Mouse (Mus musculus): ENCODE measurements around the gene Fbxw13.
"Not testable (repeated sequence)": the region's sequence is repeated elsewhere in the genome, so short reads cannot be mapped to it uniquely, and the experiment has no call there.

Fbxw13 gene

DNA sequence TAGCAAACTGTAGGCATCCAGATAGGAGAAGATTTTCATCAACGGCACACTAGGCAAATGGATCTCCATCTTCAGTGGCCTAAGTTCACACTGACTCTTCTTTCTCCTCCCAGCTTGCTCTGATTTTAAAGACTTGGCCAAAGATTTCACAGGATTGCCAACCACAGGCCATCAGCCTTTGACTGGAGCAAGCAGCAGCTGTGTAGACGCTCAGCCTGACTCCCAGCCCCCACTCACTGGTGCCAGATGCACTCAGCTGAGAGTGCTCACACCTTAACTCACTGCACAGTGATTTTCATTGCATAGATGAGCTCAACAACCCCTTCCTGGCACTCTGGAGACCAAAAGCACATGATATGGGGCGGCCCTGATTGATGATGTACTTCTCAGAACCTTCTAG is at the start of gene Fbxw13:
Fbxw13 (minus strand) TSS at position 101 of the 400 bp plus-strand sequence.
- not testable (repeated sequence) for DNase-seq (ENCODE audit: extremely low spot score, low spot score)

DNA sequence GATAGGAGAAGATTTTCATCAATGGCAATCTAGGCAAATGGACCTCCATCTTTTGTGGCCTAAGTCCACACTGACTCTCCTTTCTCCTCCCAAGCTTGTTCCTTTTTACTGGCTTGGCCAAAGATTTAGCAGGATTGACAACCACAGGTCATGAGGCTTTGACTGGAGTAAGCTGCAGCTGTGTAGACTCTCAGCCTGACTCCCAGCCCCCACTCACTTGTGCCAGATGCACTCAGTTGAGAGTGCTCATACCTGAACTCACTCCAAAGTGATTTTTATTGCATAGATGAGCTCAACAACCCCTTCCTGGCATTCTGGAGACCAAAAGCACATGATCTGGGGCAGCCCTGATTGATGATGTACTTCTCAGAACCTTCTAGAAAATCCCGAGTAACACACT is 38.9 kb upstream of the Fbxw13 start, which contains the start of gene Fbxw20:
Fbxw20 (minus strand) TSS at position 101 of the 400 bp plus-strand sequence.
- no peak for DNase-seq (ENCODE audit: extremely low spot score, low spot score)

DNA sequence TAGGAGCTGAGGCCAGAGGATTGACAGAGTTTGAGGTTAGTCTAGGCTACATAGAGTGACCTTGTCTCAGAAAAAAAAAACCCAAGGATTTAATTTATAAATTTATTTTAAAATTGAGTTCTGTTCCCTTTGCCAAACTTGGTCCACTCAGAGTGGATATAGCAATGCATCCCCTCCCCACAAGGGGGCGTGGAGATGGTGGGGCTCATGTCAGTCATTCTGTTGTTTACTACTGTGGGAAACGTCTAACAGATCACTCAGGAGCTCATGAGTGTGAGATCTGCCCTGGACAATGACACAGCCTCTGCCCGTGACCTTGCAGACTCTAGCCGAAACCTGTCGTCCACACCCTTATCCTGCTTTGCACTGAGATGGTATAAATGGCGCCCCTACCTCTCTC is 22.7 kb upstream of the Fbxw13 start:
- no peak for DNase-seq (ENCODE audit: extremely low spot score, low spot score)

DNA sequence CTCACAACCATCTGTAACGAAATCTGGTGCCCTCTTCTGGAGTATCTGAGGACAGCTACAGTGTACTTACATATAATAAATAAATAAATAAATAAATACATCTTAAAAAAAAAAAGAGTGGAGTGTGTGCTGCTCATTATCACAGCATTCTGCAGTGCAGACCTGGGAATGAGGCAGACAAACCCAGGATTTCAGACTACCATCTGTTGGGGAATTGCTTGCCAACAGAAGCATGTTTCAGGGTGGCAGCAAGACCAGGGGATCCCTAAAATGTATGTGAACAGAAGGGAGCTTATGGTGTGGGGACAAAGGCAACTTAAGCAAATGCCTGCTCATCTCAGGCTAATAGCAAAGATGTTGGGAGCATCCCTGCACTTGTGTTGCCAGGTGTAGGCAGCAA is 5.6 kb upstream of the Fbxw13 start:
- not testable (repeated sequence) for DNase-seq (ENCODE audit: extremely low spot score, low spot score)

GRCm38 (mm10) chr9:109200349-109200748 is 4.6 kb upstream of the Fbxw13 start:
- DNase-seq (ENCODE audit: extremely low spot score, low spot score), result no peak

DNA sequence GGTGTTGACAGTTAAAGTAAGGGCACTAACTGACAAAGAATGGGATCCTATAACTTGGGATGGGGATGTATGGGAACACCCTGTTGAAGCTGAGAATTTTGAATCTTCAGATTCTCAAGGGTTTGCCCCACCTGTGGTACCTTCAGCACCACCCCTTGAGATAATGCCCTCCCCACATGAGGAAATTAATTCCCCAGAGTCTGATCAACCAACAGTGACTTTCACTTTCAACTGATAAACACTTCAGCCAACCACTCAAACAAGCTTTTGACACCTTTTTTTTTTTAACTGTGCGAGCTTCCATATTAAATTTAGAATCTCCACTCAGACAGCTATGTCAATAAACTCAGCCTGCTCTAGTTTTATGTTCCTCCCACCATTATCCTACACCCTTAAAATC is 3.6 kb upstream of the Fbxw13 start:
- DNase-seq (ENCODE audit: extremely low spot score, low spot score), result no peak

- DNase-seq (ENCODE audit: extremely low spot score, low spot score), result no peak
Observed at GRCm38 (mm10) chr9:109177208-109177607, 18.6 kb downstream of the Fbxw13 start.

DNA sequence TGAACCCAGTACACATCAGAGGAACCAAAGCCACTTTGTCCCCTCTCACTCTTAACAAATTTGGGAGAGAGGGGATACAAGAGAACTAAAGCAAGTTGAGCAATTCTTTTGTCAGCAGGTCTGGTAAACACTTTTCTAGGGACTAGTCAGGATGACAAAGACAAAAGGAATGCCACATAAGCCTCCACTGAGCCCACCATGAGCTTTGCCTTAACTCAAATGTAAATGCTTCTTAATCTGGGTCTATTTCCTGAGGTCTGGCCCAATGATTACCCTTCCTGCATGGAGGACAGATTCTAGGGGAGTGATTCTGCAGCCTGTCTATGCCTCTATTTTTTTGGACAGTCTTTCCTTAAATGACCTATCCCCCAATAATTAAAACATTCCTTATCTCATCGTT is 19.5 kb downstream of the Fbxw13 start:
- no peak for DNase-seq (ENCODE audit: extremely low spot score, low spot score)

DNA sequence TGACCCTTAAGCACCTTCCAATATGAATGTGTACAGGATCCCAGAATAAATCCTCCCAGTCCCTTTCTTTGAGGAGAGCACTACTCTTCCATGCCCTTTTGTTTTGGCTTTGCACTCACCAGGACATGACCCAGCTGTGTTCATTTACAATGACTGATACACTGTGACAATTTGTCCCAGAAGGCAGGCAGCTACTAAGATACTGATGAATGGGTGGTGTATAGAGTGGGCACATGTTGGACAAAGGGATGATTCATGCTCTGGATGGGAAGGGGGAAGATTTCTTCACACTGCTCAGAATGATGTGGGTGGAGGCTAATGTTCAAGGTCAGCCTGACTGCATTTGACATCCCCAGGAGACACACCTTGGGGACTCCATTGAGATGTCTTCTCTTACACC is 28.5 kb downstream of the Fbxw13 start:
- DNase-seq (ENCODE audit: extremely low spot score, low spot score), result no peak

DNA sequence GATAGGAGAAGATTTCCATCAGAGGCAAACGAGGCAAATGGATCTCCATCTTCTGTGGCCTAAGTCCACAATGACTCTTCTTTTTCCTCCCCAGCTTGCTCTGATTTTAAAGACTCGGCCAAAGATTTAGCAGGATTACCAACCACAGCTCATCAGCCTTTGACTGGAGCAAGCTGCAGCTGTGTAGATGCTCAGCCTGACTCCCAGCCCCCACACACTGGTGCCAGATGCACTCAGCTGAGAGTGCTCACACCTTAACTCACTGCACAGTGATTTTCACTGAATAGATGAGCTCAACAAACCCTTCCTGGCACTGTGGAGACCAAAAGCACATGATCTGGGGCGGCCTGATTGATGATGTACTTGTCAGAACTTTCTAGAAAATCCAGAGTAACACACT is 33.8 kb downstream of the Fbxw13 start, which contains the start of gene Fbxw21:
Fbxw21 (minus strand) TSS at position 101 of the 400 bp plus-strand sequence.
- no peak for DNase-seq (ENCODE audit: extremely low spot score, low spot score)

DNA sequence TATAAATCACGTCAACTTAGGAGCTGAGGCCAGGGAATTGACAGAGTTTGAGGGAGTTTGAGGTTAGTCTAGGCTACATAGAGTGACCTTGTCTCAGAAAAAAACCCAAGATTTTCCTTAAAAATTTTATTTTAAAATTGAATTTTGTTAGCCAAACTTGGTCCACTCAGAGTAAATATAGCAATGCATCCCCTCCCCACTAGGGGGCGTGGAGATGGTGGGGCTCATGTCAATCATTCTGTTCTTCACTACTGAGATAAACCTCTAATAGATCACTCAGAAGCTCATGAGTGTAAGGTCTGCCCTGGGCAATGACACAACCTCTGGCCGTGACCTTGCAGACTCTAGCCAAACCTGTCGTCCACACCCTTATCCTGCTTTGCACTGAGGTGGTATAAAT is 55.4 kb downstream of the Fbxw13 start:
- not testable (repeated sequence) for DNase-seq (ENCODE audit: extremely low spot score, low spot score)

- no peak for DNase-seq (ENCODE audit: extremely low spot score, low spot score)
Observed at GRCm38 (mm10) chr9:109130076-109130475, 65.7 kb downstream of the Fbxw13 start.
